Mouse (Mus musculus): ENCODE measurements around the gene 5730409E04Rik.

5730409E04Rik gene

DNA sequence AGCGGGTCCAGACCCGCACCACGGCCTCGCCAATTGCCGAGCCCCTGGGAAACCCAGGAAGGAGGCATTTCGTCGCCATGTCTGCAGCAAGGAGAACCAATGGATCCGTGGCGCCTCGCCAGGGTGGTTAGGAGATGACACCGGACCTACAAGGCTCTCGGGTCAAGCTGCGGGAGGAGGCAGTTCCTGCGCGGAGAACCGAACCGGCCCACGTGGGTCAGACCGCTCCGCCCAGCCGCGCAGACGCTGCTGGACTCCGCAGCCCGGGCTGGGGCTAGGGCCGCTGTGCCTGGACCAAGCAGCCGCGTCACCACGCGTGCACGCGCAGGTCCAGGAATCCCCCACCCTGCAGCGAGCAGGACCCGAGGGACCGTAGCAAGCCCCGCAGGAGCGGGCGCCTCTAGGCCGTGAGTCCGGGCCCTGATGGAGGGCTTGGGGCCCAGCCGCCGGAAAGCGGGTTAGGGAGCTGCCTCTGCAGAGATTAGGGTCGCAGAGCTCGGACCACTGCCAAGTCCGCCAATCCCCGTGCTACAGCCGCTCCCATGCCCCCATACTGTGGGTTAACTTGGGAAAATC is at the start of gene 5730409E04Rik:
TSS of gene 5730409E04Rik (plus strand) at position 213 of the 576 bp plus-strand sequence.
- DNase-seq (ENCODE audit: low spot score in 2 of 2), result peak; percentile 76 to 81

DNA sequence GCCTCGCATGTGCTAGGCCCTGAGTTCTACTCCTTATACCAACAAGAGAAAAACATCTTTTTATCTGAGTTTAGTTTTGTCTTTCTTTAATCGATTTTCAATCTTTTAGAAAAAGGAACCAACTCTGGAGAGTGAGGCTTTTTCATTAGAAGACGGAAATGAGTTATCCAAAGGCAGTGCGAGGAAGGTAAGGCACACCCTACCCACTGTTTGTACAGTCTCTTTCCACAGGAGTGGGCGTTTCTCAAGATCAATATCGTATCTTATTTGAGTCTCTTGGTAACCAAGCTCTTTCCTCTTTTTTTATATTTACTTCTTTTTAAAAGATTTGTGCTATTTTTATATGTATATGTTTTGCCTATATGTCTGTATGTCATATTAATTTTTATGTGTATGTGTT is 45.8 kb upstream of the 5730409E04Rik start:
- DNase-seq (ENCODE audit: low spot score in 2 of 2), result no peak

DNA sequence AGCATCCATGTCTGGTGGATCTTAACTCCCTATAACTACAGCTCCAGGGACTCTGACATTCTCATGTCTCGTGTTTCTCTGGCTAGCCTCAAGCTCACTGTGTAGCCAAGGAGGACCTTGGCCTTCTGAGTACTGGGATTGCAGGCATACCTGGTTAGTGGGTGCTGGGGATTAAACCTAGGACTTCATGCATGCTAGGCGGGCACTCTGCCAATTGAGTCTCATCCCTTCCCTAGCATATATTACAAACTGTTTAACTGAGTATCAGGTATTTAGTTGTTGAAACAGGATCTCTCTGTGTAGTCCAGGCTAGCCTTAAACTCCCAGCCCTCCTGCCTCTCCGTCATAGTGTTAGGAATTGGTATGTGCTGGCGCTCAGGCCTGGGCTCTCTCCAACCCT is 42.4 kb upstream of the 5730409E04Rik start:
- DNase-seq (ENCODE audit: low spot score in 2 of 2), result no peak

- DNase-seq (ENCODE audit: low spot score in 2 of 2), result no peak
Observed at GRCm38 (mm10) chr4:126569783-126570182, 39.8 kb upstream of the 5730409E04Rik start.

GRCm38 (mm10) chr4:126576281-126576680 is 33.3 kb upstream of the 5730409E04Rik start:
- DNase-seq (ENCODE audit: low spot score in 2 of 2), result peak; percentile 26 to 58

DNA sequence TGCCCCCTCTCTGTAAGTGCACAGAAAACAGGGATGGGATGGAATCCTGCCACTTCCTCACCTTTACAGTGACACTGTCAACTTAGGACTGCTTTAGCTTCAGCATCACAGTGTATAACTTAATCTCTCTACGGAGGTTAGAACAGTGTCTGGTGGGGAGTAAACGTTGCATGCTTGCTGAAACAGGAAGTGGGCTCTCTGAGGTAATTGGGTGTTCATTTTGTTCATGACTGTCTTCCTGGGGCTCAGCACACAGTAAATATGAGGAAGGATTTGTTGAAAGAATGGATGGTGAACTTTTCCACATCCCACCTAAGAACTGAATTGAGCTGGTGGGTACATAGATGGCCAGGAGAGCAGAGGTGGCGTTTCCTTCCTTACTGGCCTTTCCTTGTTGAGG is 31.7 kb upstream of the 5730409E04Rik start:
- DNase-seq (ENCODE audit: low spot score in 2 of 2), result no peak

- no peak for DNase-seq (ENCODE audit: low spot score in 2 of 2)
Observed at GRCm38 (mm10) chr4:126579077-126579476, 30.5 kb upstream of the 5730409E04Rik start.

- no peak for DNase-seq (ENCODE audit: low spot score in 2 of 2)
Observed at GRCm38 (mm10) chr4:126585739-126586138, 23.9 kb upstream of the 5730409E04Rik start.

- DNase-seq (ENCODE audit: low spot score in 2 of 2), result no peak
Observed at GRCm38 (mm10) chr4:126592039-126592438, 17.6 kb upstream of the 5730409E04Rik start.

DNA sequence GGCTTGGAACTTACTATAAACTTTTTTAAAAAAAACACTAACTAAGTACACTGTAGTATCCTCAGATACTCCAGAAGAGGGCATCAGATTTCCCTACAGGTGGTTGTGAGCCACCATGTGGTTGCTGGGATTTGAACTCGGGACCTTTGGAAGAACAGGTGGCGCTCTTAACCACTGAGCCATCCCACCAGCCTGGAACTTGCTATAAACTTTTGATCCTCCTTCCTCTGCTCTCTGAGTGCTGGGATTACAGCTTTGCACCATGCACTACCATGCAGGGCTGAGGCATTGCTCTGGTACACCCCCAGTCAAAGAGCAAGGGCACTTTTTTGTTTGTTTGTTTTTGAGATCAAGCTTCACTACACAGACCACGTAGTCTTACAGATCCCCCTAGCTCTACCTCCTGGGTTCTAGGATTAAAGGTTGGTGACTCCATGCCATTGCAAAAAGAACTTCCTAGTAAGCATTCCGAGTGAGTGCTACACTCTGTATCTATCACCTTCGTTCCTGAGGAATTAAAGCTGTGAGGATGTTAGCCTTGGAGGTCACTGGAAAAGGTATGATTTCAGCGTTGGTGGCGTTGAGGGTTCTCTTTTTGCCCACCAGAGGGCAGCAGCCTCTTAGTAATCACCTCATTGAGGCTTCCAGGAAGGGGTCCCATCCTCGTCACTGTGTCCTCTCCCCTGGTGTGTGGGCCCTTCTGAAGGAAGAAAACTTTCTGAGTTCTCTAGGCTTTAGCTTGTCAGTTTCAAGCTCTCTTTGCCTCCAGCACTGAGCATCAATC is 9.5 kb upstream of the 5730409E04Rik start:
- DNase-seq (ENCODE audit: low spot score in 2 of 2), result peak in 1 of 2 experiments; percentile 6

DNA sequence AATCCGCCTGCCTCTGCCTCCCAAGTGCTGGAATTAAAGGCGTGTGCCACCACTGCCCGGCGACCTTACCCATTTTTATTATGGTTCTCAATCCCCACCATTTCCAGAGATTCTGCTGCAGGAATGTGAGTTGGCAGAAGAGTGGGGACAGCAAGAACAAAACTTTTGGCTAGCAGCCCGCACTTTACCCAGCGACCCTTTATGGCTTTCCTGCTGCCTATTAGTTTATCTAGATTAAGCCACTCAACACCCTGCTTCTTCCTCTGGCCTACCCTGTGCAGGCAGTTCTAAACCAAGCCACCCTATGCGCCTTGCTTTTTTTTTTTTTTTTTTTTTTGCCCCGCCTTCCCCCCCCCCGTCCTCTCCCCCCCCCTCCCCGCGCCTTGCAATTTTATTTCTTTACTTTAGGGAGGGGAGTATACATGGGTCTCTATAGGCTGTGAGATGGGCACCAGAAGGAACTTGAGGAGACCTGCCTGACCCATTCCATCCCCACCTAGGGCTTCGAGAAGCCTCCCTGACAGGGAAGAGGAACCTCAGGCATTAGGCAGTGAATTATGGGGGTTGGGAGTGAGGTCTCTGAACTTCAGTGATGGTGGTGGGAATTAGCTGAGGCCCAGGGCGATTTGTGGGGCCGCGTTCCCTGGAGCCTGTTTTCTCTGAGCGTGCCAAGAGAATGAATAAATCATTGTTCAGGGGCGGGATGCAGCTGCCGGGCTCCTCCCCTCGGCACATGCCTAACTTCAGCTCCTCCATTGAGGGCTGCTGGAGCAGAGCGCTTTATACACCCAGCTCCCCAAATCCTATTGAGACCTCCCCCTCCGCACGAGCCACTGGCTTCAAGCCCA is 7.8 kb upstream of the 5730409E04Rik start:
- no peak for DNase-seq (ENCODE audit: low spot score in 2 of 2)

DNA sequence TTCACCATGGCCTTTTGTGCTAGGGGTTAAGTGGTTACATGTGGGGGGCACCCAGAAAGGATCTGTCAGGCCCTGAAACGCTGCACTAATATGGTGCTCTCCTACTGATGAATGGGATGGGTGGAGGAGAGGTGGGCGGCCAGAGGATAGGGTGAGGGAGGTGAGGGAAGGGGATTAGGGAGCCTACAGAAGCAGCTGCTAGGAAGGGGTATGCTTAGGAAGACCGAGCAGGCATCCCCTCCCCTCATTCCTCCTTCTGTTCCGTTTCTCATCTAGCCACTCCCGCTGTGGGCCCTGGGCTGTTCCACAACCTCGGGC is 7.2 kb upstream of the 5730409E04Rik start:
- no peak for DNase-seq (ENCODE audit: low spot score in 2 of 2)

- no peak for DNase-seq (ENCODE audit: low spot score in 2 of 2)
Observed at GRCm38 (mm10) chr4:126604141-126604540, 5.5 kb upstream of the 5730409E04Rik start.

DNA sequence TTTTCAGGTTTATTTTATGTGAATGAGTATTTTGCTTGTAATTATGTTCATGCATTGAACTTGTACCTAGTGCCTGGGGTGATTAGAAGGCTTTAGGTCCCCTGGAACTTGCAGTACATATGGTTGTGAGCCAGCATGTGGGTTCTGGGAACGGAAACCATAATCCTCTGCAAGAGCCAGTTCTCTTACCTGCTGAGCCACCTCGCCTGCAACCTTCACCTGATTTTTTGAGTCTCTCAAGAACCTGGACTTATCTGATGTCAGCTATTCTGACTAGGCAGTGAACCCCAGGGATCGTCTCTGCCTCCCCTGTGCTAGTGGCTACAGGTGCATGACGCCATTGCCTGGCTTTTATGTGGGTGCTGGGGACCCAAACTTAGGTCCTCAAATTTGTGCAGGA is 3.9 kb upstream of the 5730409E04Rik start:
- DNase-seq (ENCODE audit: low spot score in 2 of 2), result no peak

- no peak for DNase-seq (ENCODE audit: low spot score in 2 of 2)
Observed at GRCm38 (mm10) chr4:126611991-126612390, 2.4 kb downstream of the 5730409E04Rik start.

DNA sequence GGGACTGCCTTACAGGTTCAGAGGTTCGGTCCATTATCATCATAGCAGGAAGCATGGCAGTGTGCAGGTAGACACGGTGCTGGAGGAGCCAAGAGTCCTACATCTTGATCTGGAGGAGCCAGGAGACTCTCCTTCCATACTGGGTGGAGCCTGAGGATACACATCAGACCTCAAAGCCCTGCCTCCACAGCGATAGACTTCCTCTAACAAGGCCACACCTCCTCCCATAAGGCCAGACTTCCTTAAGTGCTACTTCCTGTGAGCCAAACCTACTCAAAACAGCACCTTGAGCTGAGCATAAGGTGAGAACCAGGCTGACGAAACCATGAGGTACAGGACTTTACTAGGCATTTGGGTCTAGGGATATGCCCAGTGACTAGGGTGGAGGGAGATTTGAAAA is 6.7 kb downstream of the 5730409E04Rik start:
- DNase-seq (ENCODE audit: low spot score in 2 of 2), result no peak

DNA sequence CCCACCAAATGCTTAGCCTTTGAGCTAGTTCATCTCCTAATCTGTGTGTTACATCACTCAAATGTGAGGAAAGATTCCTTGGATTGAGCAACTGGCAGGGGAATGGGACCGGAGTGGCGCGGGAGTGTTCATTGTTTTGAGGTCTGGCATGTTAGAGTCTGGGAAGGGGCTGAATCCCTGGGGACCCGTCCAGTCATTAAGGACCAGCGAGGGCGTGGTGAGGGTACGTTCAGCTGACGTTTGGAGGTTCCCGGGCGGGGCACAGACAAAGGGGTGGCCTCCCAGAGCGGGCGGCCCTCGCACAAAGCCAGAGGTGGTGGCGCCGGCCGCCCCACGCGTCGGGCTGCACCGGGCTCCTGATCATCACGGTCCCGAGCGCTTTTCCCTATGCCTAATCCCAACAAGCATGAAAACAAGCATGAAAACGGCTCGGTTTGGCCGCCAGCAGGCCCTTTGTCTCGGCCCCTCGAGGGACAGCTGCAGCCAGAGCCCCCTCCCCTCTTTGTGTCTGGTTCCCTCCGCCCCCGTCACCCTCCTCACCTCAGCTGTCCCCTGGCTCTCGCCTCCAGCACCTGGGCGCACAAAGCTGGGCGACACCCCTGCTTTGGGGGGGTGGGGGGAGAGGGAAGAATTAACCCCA is 10.2 kb downstream of the 5730409E04Rik start:
- DNase-seq (ENCODE audit: low spot score in 2 of 2), result no peak

DNA sequence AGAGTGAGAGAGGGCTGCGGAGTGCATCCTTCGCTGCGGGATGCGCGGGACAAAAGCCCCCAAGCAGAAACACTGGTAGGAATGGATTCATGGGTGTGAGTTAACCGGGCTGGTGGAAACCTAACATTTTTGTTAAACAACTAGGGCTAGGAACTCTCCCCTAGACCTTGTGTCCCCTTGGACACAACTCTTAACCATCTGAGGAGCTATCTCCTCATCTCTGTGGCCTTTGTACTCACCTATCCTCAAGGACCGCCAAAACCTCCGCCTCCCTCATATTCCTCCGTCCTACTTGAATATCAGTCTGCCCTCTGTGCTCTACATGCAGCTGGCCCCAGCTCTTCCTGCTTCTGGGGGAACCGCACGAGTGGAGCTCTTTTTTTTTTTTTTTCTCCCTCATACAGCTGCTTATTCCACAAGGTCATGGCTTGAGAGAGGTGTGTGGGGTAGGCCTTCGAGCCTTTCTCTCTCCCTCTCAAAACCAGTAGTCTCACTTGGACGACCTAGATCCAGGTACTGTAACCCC is 10.8 kb downstream of the 5730409E04Rik start:
- DNase-seq (ENCODE audit: low spot score in 2 of 2), result no peak

- DNase-seq (ENCODE audit: low spot score in 2 of 2), result no peak
Observed at GRCm38 (mm10) chr4:126627021-126627681, 17.5 kb downstream of the 5730409E04Rik start.

DNA sequence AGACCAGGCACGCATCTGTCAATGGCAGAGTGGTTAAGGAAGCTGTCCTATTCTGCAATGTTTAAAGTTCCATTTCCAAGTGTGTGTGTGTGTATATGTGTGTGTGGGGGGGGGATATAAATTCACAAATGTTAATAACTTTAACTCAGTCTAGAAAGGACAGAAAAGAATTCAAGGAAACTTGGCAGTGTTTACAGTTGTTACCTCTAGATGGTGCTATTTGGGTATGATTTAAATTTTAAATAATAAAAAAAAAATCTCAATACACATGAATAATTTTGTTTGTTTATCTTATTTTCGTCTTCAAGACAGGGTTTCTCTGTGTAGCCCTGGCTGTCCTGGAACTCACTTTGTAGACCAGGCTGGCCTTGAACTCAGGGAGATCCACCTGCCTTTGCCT is 22.3 kb downstream of the 5730409E04Rik start:
- no peak for DNase-seq (ENCODE audit: low spot score in 2 of 2)

DNA sequence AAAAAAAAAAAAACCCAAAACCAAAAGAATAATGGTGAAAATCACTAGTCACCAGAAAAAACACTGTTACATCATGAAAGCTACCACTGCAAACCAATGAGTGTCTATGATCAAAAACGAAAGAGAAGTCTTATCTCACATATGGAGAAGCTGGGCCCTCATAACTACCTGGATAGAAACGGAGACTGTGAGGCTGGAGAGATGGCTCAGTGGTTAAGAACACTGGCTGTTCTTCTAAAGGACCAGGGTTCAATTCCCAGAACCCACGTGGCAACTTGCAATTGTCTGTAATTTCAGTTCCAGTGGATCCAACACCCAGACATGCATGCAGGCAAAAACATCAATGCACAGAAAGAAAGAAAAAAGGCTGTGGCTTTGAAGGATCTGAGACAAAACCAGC is 23.1 kb downstream of the 5730409E04Rik start:
- no peak for DNase-seq (ENCODE audit: low spot score in 2 of 2)

Data from right cerebral cortex, postnatal 36 days (tissue).